Mouse (Mus musculus) cerebellum, postnatal 14 days (tissue): Measurements from ENCODE around the gene Socs1.

Experiments used
- DNase-seq, 2 experiments: peaks; one replicate each; pipeline ENCODE4 v3.0.0; 2021; ENCODE audit warnings: mixed read lengths in 2 of 2

Gene Socs1

GRCm38 (mm10) chr16:10762569-10763180 is 22.7 kb downstream of the Socs1 start:
- DNase-seq, result no peak

GRCm38 (mm10) chr16:10761182-10761581 is 24.2 kb downstream of the Socs1 start:
- no peak for DNase-seq

DNA sequence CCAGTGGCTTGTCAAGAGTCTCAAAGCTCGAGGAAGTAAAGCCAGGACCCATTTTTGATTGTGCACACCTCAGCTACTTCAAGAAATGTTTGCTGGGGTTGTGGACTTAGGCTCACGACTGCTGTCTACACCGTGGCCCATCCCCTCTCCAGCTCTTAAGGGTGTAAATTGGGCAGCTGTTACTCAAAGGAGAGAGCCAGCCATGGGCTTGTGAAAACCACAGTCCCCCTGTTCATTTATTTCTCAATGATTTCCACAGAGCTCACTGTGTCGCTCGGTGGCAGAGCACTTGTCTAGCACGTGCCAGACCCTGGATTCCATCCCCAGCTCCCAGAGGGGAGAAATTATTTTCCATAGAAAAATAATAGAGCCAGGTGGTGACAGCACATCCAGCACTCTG is 29.2 kb downstream of the Socs1 start:
- no peak for DNase-seq

- DNase-seq, result no peak
Measured at GRCm38 (mm10) chr16:10754521-10755296, 30.6 kb downstream of the Socs1 start.

- DNase-seq, result peak; percentile 87 to 91
Measured at GRCm38 (mm10) chr16:10749824-10750223, 35.5 kb downstream of the Socs1 start.

- DNase-seq, result no peak
Measured at GRCm38 (mm10) chr16:10749226-10749625, 36.1 kb downstream of the Socs1 start.

DNA sequence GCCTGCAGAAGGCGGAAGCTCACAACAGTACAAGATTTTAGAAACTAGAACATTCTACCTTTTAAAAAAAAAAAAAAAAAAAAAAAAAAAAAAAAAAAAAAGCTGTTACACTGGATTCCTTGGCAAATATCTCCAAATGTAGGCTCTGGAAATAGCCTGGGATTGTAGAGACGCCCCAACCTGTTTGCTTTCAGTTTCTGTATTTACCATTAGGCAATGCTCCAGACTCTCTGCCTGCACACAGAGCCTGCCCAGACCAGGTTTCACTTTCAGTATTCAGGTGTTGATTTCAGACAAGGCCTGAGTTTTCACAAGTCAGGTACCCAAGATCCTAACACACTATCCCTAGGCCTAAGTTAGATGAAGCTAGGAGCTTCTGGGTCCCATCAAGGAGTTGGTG is 44.3 kb downstream of the Socs1 start:
- no peak for DNase-seq

DNA sequence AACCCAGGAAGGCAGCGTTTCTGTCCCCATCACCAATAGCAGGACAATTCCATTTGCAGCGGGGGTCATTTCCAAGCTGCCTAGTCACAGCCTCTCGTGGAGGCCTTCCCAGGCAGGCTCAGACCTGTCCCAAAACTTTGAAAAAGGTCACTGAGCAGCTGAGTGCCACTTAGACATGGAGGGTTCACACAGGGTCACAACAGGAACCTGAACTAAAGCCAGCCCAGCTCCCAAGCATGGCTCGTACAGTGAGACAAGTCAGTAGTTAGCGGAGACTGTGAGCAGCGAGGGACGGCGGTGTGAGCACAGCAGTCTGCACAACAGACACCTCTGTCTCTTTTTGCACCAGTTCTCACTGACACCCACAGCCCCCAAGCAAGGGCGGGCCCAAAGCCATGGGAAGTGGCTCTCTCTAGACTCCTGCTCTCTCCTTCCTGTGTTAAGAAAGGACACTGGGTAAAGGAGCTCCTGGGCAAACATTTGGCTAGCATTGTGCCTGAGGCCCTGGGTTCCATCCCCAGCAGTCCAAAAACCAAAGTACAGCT is 45.4 kb downstream of the Socs1 start:
- DNase-seq, result no peak

DNA sequence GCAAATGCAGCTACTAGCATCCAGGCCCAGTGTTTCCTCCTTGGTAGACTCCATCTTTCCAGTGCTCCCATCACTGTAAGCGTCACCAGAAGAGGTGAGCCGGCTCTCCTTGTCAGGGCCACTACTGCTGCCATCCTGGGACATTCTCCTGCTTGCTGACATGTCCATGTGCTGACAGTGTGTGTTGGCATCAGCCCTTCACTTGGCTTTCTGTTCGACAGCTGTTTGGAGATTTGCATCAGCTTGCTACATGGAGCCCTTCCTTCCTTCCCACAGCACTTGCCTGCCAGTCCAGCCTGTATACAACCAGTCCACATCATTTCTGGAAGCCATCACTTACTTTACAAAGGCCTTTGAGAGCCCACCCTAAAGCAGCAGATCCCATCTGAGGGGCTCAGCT is 46.5 kb downstream of the Socs1 start:
- no peak for DNase-seq

GRCm38 (mm10) chr16:10737571-10737970 is 47.8 kb downstream of the Socs1 start:
- DNase-seq, result no peak

GRCm38 (mm10) chr16:10736364-10736763 is 49.0 kb downstream of the Socs1 start:
- DNase-seq, result no peak

DNA sequence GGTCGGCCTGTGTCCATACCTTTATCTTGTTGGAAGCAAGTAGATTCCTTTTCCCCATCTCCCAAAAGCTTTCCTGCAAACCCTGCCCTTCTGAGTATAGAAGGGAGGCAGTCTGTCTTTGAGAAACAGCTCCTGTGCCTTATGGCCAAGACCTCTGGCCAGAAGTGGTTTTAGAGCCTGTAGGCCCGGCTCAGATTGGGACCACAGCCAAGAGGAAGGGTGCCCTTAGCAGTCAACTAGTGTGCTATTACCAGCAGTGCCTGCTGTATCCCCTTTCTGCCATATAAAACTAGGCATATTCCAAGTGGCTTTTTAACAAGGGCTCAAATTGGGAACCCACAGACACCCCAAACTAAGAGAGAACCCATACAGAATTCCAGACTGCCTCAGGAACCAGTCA is 49.6 kb downstream of the Socs1 start:
- no peak for DNase-seq

DNA sequence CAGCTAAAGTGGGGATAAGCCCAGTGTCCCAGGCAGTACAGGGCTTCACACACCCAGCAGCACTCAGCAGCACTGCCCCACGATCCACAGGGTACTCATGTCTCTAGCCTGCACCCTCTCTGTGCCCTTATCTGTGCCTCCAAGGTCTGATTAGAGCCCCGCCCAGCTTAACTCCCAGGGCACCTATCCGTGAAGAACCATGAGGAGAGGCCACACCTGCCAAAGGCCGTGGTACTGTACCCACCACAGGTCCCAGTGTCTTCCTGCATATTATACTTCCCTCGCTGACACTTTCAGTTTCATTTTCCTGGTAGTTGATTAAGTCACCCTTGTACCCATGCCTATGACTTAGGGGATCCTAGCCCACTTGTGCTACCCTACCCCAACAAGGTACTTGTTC is 52.9 kb downstream of the Socs1 start:
- DNase-seq, result no peak
